Mouse (Mus musculus): ENCODE results near the gene Def8. TPM values are rescaled to one million over a fixed set of nuclear protein-coding genes. Genes with fewer than 3 reads are reported as not detected.

The Def8 gene
- total and polyA plus RNA-seq, 3 experiments = 17.9 to 22.4 (median 19.9) TPM

DNA sequence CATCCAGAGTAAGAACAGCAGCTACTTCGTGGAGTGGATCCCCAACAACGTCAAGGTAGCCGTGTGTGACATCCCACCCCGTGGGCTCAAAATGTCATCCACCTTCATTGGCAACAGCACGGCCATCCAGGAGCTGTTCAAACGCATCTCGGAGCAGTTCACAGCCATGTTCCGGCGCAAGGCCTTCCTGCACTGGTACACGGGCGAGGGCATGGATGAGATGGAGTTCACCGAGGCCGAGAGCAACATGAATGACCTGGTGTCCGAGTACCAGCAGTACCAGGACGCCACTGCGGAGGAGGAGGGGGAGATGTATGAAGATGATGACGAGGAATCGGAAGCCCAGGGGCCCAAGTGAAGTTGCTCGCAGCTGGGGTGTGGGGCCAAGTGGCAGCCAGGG, 2.0 kb upstream of the Def8 start:
- no peak overlapping the region for H3K9ac ChIP-seq (ENCODE audit: insufficient read depth, low read depth)
- H3K4me3 ChIP-seq (replicated peaks in 1 of 3; ENCODE audit: low read depth in 2 of 3, low read length in 2 of 3, poor library complexity in 1 of 3) = no peak overlapping the region
- H3K27me3 ChIP-seq (replicated peaks) = no peaks in the 10 kb centered on the region
- H3K9me3 ChIP-seq (replicated peaks; ENCODE audit: low read length) = peaks cover 8% of the 10 kb centered on the region
- dilution Hi-C loops (cut with MboI; ENCODE audit: extremely low pct_ligation_motif_present, extremely low pct_unique_long_range_greater_than_20kb, low sequenced_read_pairs) (no loop called here), in situ Hi-C loops (cut with MboI; ENCODE audit: low pct_ligation_motif_present, low pct_unique_long_range_greater_than_20kb, low sequenced_read_pairs) (no loop called here)
- TF ChIP-seq TBP (conservative IDR thresholded peaks at IDR 0.05; ENCODE audit: low read depth, low read length) = no peak
- no peak for TF ChIP-seq ELF1 (IDR thresholded peaks at IDR 0.05; ENCODE audit: low read depth, low read length)
- TF ChIP-seq NRF1 (IDR thresholded peaks at IDR 0.05; ENCODE audit: low read depth, low read length) = no peak
- TF ChIP-seq ETS1 (conservative IDR thresholded peaks at IDR 0.05; ENCODE audit: low read depth, low read length) = no peak
- no peak for TF ChIP-seq JUND (conservative IDR thresholded peaks at IDR 0.05; ENCODE audit: low read depth, low read length)
- no peak for TF ChIP-seq HCFC1 (IDR thresholded peaks at IDR 0.05; ENCODE audit: low read depth, low read length)
- TF ChIP-seq ZMIZ1 (IDR thresholded peaks at IDR 0.05; ENCODE audit: low read depth, low read length) = no peak
- TF ChIP-seq ZC3H11A (IDR thresholded peaks at IDR 0.05; ENCODE audit: low read depth, low read length) = no peak
- TF ChIP-seq SMC3 (IDR thresholded peaks at IDR 0.05; ENCODE audit: low read depth, low read length) = no peak
- peaks cover 2 to 3% of the 10 kb centered on the region in 2 experiments for H3K36me3 ChIP-seq (replicated peaks in 1 of 2; ENCODE audit: control insufficient read depth in 1 of 2, insufficient read depth in 1 of 2, low read length in 1 of 2)
- no peak overlapping the region for H3K27ac ChIP-seq (ENCODE audit: insufficient read depth, low read depth)
- DNase-seq (ENCODE audit: extremely low read depth) = no peak
- peaks cover 0 to 15% of the 10 kb centered on the region in 2 experiments; a peak in 2 of 4 replicates for H3K4me1 ChIP-seq (ENCODE audit: control insufficient read depth in 1 of 2, insufficient read depth in 2 of 2)
- H3K79me2 ChIP-seq (replicated peaks; ENCODE audit: control insufficient read depth, extremely low read depth, insufficient read depth, poor library complexity, severe bottlenecking) = peaks cover 2% of the 10 kb centered on the region
- no peak overlapping the region for H3K4me2 ChIP-seq (ENCODE audit: insufficient read depth, low read depth, poor library complexity, severe bottlenecking)

- peak overlapping the region; percentile 58 for H3K4me2 ChIP-seq (ENCODE audit: insufficient read depth, low read depth, poor library complexity, severe bottlenecking)
- in situ Hi-C loops (cut with MboI; ENCODE audit: low pct_ligation_motif_present, low pct_unique_long_range_greater_than_20kb, low sequenced_read_pairs) (no loop called here), dilution Hi-C loops (cut with MboI; ENCODE audit: extremely low pct_ligation_motif_present, extremely low pct_unique_long_range_greater_than_20kb, low sequenced_read_pairs) (no loop called here)
- H3K27ac ChIP-seq (ENCODE audit: insufficient read depth, low read depth) = no peak overlapping the region
- peak; percentile 61 for DNase-seq (ENCODE audit: extremely low read depth)
- TF ChIP-seq KAT2A (IDR thresholded peaks at IDR 0.05; ENCODE audit: insufficient replicate concordance, low read length) (no peak), SIN3A (IDR thresholded peaks at IDR 0.05; ENCODE audit: low read length) (no peak), SMC3 (IDR thresholded peaks at IDR 0.05; ENCODE audit: low read depth, low read length) (peak; percentile 48), UBTF (IDR thresholded peaks at IDR 0.05; ENCODE audit: low read depth, low read length) (no peak), NRF1 (IDR thresholded peaks at IDR 0.05; ENCODE audit: low read depth, low read length) (no peak), MXI1 (IDR thresholded peaks at IDR 0.05; ENCODE audit: low read depth, low read length) (no peak), ZNF384 (IDR thresholded peaks at IDR 0.05; ENCODE audit: low read depth, low read length) (peak; percentile 33), RAD21 (IDR thresholded peaks at IDR 0.05; ENCODE audit: low read depth, low read length) (peak; percentile 50), CTCF (conservative IDR thresholded peaks at IDR 0.05 in 1 of 2, IDR thresholded peaks at IDR 0.05 in 1 of 2; ENCODE audit: low read depth in 2 of 2, low read length in 2 of 2) (peak; percentile 25 to 73; a peak in 3 of 4 replicates), MYC (IDR thresholded peaks at IDR 0.05; ENCODE audit: low read depth, low read length) (no peak), CHD2 (IDR thresholded peaks at IDR 0.05; ENCODE audit: low read length) (no peak), ZC3H11A (IDR thresholded peaks at IDR 0.05; ENCODE audit: low read depth, low read length) (no peak)
- peaks cover 17% of the 10 kb centered on the region for H3K9me3 ChIP-seq (replicated peaks; ENCODE audit: low read length)
- no peaks in the 10 kb centered on the region for H3K27me3 ChIP-seq (replicated peaks)
- H3K4me1 ChIP-seq (ENCODE audit: control insufficient read depth in 1 of 2, insufficient read depth in 2 of 2) = peaks cover 0 to 15% of the 10 kb centered on the region in 2 experiments; a peak in 2 of 4 replicates
- H3K9ac ChIP-seq (ENCODE audit: insufficient read depth, low read depth) = no peak overlapping the region; the same call in 1 of the 2 replicates
- peaks cover 11 to 12% of the 10 kb centered on the region in 2 experiments for H3K36me3 ChIP-seq (replicated peaks in 1 of 2; ENCODE audit: control insufficient read depth in 1 of 2, insufficient read depth in 1 of 2, low read length in 1 of 2)
- H3K4me3 ChIP-seq (replicated peaks in 1 of 3; ENCODE audit: low read depth in 2 of 3, low read length in 2 of 3, poor library complexity in 1 of 3) = no peak overlapping the region
- H3K79me2 ChIP-seq (replicated peaks; ENCODE audit: control insufficient read depth, extremely low read depth, insufficient read depth, poor library complexity, severe bottlenecking) = peaks cover 7% of the 10 kb centered on the region
These were observed 1.1 kb upstream of the Def8 start for GRCm38 (mm10) chr8:123422056-123422780.
